Mouse (Mus musculus): ENCODE results near the gene Dennd2c.

DNA sequence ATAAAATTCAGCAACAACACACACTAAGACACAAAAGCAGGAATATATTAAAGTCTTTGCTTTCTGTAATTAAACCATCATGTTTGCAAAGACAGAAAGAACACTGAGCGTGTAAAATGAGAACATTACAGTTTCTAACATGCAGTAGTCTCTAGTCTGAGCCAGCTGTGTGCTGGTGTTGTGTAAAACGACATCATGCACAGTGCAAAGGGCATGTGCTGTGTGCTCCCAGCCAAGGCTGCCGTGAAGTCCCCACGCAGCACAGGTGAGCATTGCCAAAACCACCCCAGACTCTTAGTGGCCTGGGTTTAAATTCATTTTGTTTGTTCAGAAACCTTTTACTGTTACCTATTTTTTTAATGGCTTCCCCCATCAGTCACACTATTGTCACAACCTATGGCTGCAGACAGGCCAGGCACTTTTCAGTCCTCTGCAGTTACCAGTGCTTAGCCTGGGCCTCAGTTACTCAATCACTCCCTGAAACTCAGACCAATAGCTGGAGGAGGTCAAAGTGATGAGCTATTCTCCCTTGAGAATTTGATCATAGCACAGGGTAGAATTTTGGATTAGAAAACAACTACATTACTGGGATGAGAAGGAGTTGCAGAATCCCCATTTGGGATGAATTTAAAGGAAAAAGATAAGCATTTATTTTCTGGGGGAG lies 34.1 kb downstream of the Dennd2c start:
- TF ChIP-seq CTCF (conservative IDR thresholded peaks at IDR 0.05; ENCODE audit: low read length) (no peak), NANOG (IDR thresholded peaks at IDR 0.05; ENCODE audit: borderline replicate concordance, low read length) (no peak), POU5F1 (IDR thresholded peaks at IDR 0.05; ENCODE audit: borderline replicate concordance, low read length) (no peak)

All from E14TG2a.4 (cell line).